9 mouse cellular contexts compared by ENCODE assay signal in genomic region chr11:105345284-105345683, GRCm38 (mm10). TPM values are rescaled to one million over a fixed set of nuclear protein-coding genes. Genes with fewer than 3 reads are reported as not detected.
A peak's percentile ranks its signal among the peaks of the same experiment; 100 is the strongest.
DNase-seq lines count a peak whose midpoint lies in the region; ATAC-seq and TF ChIP-seq lines count a peak whose summit lies in the region.
"Had no signal": no experiment of that assay in that cellular context is flagged by ENCODE, and none has a peak within 500 bp of the region (broad histone marks: within the 10 kb centered on the region; RNA-seq: fewer than 3 reads in every experiment).

No protein-coding gene starts in this region.

- H3K79me2 ChIP-seq in C2C12 (ENCODE audit: control insufficient read depth, insufficient read depth) = no peaks in the 10 kb centered on the region

- WGBS in hindbrain, postnatal 0 days = 75% methylated on average over 2 of the region's 2 CpGs
- 89% methylated on average over 2 of the region's 2 CpGs for WGBS in hindbrain, embryonic 16.5 days
- WGBS in lung, adult 2 months = 86% methylated on average over 2 of the region's 2 CpGs
- WGBS in forebrain, embryonic 15.5 days = 80% methylated on average over 2 of the region's 2 CpGs

- H3K9ac ChIP-seq in hindbrain, postnatal 0 days (replicated peaks; ENCODE audit: low read length) = no peak overlapping the region
- no peak overlapping the region for H3K9ac ChIP-seq in hindbrain, embryonic 16.5 days (ENCODE audit: low read depth, low read length)
- no peak overlapping the region for H3K9ac ChIP-seq in forebrain, embryonic 15.5 days (replicated peaks)
- H3K9ac ChIP-seq: liver, embryonic 13.5 days had no signal

- H3K4me3 ChIP-seq in hindbrain, postnatal 0 days (ENCODE audit: low read length) = no peak overlapping the region
- no peak overlapping the region for H3K4me3 ChIP-seq in hindbrain, embryonic 16.5 days (ENCODE audit: low read length)
- no peak overlapping the region for H3K4me3 ChIP-seq in C2C12 (ENCODE audit: insufficient read depth, poor library complexity, severe bottlenecking)
- no peak overlapping the region for H3K4me3 ChIP-seq in lung, adult 2 months (replicated peaks; ENCODE audit: extremely low read depth, low read depth, low read length)
- H3K4me3 ChIP-seq in forebrain, embryonic 15.5 days = no peak overlapping the region
- H3K4me3 ChIP-seq: liver, embryonic 13.5 days had no signal

- no peak overlapping the region for H3ac ChIP-seq in C2C12 (ENCODE audit: control insufficient read depth, insufficient read length, low read depth)

- TF ChIP-seq POLR2A in lung, adult 2 months (IDR thresholded peaks at IDR 0.05; ENCODE audit: borderline replicate concordance, extremely low read depth, low read depth, low read length) = no peak

- no peaks in the 10 kb centered on the region for H3K36me3 ChIP-seq in hindbrain, postnatal 0 days (ENCODE audit: insufficient read depth, low read length)
- no peaks in the 10 kb centered on the region for H3K36me3 ChIP-seq in hindbrain, embryonic 16.5 days (ENCODE audit: control insufficient read depth, insufficient read depth, low read length)
- H3K36me3 ChIP-seq in C2C12 (ENCODE audit: control insufficient read depth, insufficient read depth) = peaks cover 43% of the 10 kb centered on the region
- H3K36me3 ChIP-seq in forebrain, embryonic 15.5 days = no peaks in the 10 kb centered on the region
- H3K36me3 ChIP-seq: liver, embryonic 13.5 days had no signal

- H3K27me3 ChIP-seq in hindbrain, postnatal 0 days (ENCODE audit: insufficient read depth, low read length) = no peaks in the 10 kb centered on the region
- H3K27me3 ChIP-seq in hindbrain, embryonic 16.5 days (replicated peaks; ENCODE audit: control insufficient read depth, insufficient read depth, low read length) = no peaks in the 10 kb centered on the region
- no peaks in the 10 kb centered on the region for H3K27me3 ChIP-seq in C2C12 (ENCODE audit: control insufficient read depth, insufficient read depth, insufficient read length)
- H3K27me3 ChIP-seq in forebrain, embryonic 15.5 days = no peaks in the 10 kb centered on the region
- H3K27me3 ChIP-seq: liver, embryonic 13.5 days had no signal

- ATAC-seq in hindbrain, postnatal 0 days = no peak
- ATAC-seq in hindbrain, embryonic 16.5 days = no peak
- ATAC-seq in activated CD4-positive, CD25-positive, alpha-beta regulatory T cell, adult 4 months = no peak
- no peak for ATAC-seq in forebrain, embryonic 15.5 days (replicated peaks)

- H3K4me2 ChIP-seq in hindbrain, postnatal 0 days (ENCODE audit: low read depth, low read length) = no peak overlapping the region
- H3K4me2 ChIP-seq in hindbrain, embryonic 16.5 days (ENCODE audit: low read length) = no peak overlapping the region
- H3K4me2 ChIP-seq in forebrain, embryonic 15.5 days (replicated peaks) = no peak overlapping the region
- H3K4me2 ChIP-seq: liver, embryonic 13.5 days had no signal

- TF ChIP-seq CTCF in hindbrain, postnatal 0 days (IDR thresholded peaks at IDR 0.05; ENCODE audit: low read depth) = peak; percentile 70
- peak; percentile 14 for TF ChIP-seq CTCF in C2C12 (IDR thresholded peaks at IDR 0.05; ENCODE audit: control insufficient read depth, insufficient read depth, insufficient read length)
- peak; percentile 61 for TF ChIP-seq CTCF in lung, adult 2 months (IDR thresholded peaks at IDR 0.05; ENCODE audit: insufficient read depth, low read length)

- DNase-seq in hindbrain, postnatal 0 days (ENCODE audit: low spot score) = peak; percentile 30
- DNase-seq in R1 (ENCODE audit: low read depth, low spot score) = peak; percentile 46
- no peak for DNase-seq in lung, adult 2 months
- no peak for DNase-seq in Muller cell, postnatal 12 days (ENCODE audit: inconsistent ontology term)
- DNase-seq: liver, embryonic 13.5 days had no signal

- no peaks in the 10 kb centered on the region for H3K4me1 ChIP-seq in hindbrain, postnatal 0 days (ENCODE audit: insufficient read depth, low read length)
- H3K4me1 ChIP-seq in hindbrain, embryonic 16.5 days (ENCODE audit: control insufficient read depth, insufficient read depth, low read depth, low read length) = peaks cover 3% of the 10 kb centered on the region; the same call in 1 of the 2 replicates
- no peaks in the 10 kb centered on the region for H3K4me1 ChIP-seq in lung, adult 2 months (ENCODE audit: control insufficient read depth, insufficient read depth, low read length)
- H3K4me1 ChIP-seq in forebrain, embryonic 15.5 days = no peaks in the 10 kb centered on the region

- H3K79me3 ChIP-seq in C2C12 (ENCODE audit: low read depth) = no peaks in the 10 kb centered on the region

- no peak overlapping the region for H3K27ac ChIP-seq in hindbrain, postnatal 0 days
- H3K27ac ChIP-seq in hindbrain, embryonic 16.5 days (ENCODE audit: low read depth, low read length) = no peak overlapping the region
- H3K27ac ChIP-seq in forebrain, embryonic 15.5 days (replicated peaks) = no peak overlapping the region
- H3K27ac ChIP-seq: liver, embryonic 13.5 days had no signal

- no peaks in the 10 kb centered on the region for H3K9me3 ChIP-seq in hindbrain, postnatal 0 days (ENCODE audit: low read length)
- no peaks in the 10 kb centered on the region for H3K9me3 ChIP-seq in hindbrain, embryonic 16.5 days (ENCODE audit: control insufficient read depth, low read length)
- H3K9me3 ChIP-seq in forebrain, embryonic 15.5 days = no peaks in the 10 kb centered on the region
- H3K9me3 ChIP-seq: liver, embryonic 13.5 days had no signal

TF ChIP-seq in C2C12, 6 proteins besides CTCF, POLR2A, EP300 and RAD21:
- no peak for TF ChIP-seq CEBPB (IDR thresholded peaks at IDR 0.05; ENCODE audit: low read depth)
- no peak for TF ChIP-seq FOSL1 (IDR thresholded peaks at IDR 0.05; ENCODE audit: insufficient read depth, low read length, poor library complexity, severe bottlenecking)
- TF ChIP-seq MYOG (IDR thresholded peaks at IDR 0.05; ENCODE audit: control insufficient read depth, extremely low read depth, insufficient read length) = no peak
- no peak for TF ChIP-seq MAX (IDR thresholded peaks at IDR 0.05)
- no peak for TF ChIP-seq USF1 (IDR thresholded peaks at IDR 0.05; ENCODE audit: low read depth)
- no peak for TF ChIP-seq MYOD1 (IDR thresholded peaks at IDR 0.05; ENCODE audit: control insufficient read depth, insufficient read length, low read depth)

RNA-seq across cellular contexts. Expression of gene Mrc2, which starts 52.8 kb away (rescaled TPM):
- total RNA-seq in hindbrain, postnatal 0 days (2014; rRNA removed) = 21.4 and 28.5 TPM in 2 replicates
- polyA plus RNA-seq in hindbrain, postnatal 0 days (2015; fragmentation: Nextera tagmentation; extraction: Ambion mirVana) = 3.7 and 4.2 TPM in 2 replicates
- 4.9 and 7.4 TPM in 2 replicates for polyA plus RNA-seq in hindbrain, embryonic 16.5 days (2015; fragmentation: Nextera tagmentation; extraction: Ambion mirVana)
- polyA plus RNA-seq in C2C12 (2012; fragmentation: generic; extraction: Trizol) = 28.7 TPM
- polyA plus RNA-seq in lung, adult 2 months (2012; rRNA removed) = 77.0 and 91.8 TPM in 2 replicates
- polyA plus RNA-seq in activated CD4-positive, CD25-positive, alpha-beta regulatory T cell, adult 4 months (2017; shearing (Covaris generic)) = not detected
- 4.1 and 4.3 TPM in 2 replicates for polyA plus RNA-seq in forebrain, embryonic 15.5 days (2015; fragmentation: Nextera tagmentation; extraction: Ambion mirVana)

Comparison
In these comparisons a context has a peak if more than half of its experiments do, and no peak if none do; other contexts are left out.
1. DNase-seq: peak in hindbrain, postnatal 0 days (single experiment) and R1 (single experiment); none in lung, adult 2 months (single experiment) and Muller cell, postnatal 12 days (single experiment).
2. CTCF ChIP-seq: peak in every context shown above with its lines; median percentile 70 in hindbrain, postnatal 0 days; 61 in lung, adult 2 months; 14 in C2C12.